Mouse (Mus musculus) left cerebral cortex, adult 11 months (tissue): ENCODE data around the gene Tnfsf13.
"Not testable (repeated sequence)": the region's sequence is repeated elsewhere in the genome, so short reads cannot be mapped to it uniquely, and the experiment has no call there.

Experiments
- DNase-seq: peaks from one replicate; pipeline ENCODE4 v3.0.0; 2022; ENCODE audit warnings: low spot score

Tnfsf13 gene

DNA sequence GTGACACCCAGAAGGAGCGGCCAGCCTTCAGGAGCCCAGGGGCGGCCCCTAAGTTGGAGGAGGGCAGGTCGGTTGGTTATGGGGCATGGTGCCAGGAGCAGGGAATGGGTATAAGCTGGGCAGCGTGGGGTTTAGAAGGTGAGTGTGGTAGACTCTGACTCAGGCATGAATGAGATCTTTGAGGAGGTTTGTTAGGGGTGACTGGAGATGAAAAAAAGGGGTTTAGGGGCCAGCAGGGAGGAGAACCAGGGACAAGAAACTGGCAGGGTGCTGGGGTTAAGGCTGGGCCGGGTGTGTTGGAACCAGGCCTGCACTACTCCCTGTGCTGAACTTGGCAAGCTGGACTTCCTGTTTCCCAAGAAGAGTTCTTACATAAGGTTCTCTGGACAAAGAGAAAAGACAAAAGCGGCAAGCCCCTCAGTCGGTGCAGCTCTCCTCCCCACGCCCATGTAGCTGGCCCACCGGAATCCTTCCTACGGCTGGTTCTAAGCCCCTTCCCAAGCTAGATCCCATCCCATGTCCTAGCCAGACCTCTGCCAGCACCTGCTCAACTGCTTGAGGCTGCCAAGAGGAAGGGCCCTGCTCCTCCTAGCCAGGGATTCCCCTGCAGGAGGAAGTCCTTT is at the start of gene Tnfsf13:
Gene Tnfsf13 (minus strand): TSS at position 259 of the 623 bp plus-strand sequence.
- no peak for DNase-seq

DNA sequence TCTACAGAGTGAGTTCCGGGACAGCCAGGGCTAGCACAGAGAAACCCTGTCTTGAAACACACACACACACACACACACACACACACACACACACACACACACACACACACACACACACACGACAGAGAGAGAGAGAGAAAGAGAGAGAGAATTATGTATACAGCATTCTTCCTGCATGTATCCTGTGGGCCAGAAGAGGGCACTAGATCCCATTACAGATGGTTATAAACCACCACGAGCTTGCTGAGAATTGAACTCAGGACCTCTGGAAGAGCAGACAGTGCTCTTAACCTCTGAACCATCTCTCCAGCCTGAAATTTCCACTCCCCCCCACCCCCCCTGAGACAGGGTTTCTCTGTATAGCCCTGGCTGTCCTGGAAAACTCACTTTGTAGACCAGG is 45.8 kb upstream of the Tnfsf13 start:
- not testable (repeated sequence) for DNase-seq

GRCm38 (mm10) chr11:69729063-69729462 is 43.5 kb upstream of the Tnfsf13 start:
- DNase-seq = no peak

GRCm38 (mm10) chr11:69725951-69726350 is 40.4 kb upstream of the Tnfsf13 start:
- DNase-seq = no peak

DNA sequence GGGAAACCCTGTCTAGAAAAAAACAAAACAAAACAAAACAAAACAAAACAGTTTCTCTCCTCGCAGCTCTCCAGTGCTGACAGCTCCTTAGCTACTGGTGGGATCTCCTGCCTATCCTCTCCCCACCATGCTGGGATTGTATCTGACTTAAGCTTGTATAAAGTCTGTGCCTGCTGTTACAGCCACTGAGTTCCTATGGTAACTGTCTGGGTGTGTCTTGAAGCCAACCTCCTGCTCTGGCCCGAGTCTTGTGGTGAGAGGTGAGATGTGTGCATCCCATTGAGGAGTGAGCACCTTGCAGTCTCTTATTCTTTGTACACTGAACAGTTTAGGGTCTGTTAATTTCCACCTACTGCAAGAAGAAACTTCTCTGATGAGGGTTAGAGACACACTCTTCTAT is 37.5 kb upstream of the Tnfsf13 start:
- DNase-seq = no peak

GRCm38 (mm10) chr11:69720852-69721251 is 35.3 kb upstream of the Tnfsf13 start:
- DNase-seq = no peak

- DNase-seq = no peak
Observed at GRCm38 (mm10) chr11:69719423-69719822, 33.8 kb upstream of the Tnfsf13 start.

DNA sequence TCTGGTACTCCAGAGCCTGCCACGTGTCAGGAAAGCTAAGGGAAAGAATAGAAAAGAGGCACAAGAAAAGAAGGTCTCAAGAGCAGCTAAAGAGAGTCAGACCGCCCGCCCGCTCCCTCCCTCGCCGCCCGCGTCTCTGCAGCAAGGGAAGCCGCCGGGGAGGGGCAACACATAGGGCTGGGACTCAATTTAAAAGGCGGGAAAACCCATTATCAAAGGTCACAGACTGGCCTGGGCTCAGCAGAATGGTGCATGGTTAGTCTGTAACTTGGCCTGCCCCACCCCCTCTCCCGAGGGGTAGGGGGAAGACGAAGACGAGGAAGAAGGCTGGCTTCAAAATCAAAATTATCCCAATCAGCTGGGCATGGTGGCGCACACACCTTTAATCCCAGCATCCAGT is 33.1 kb upstream of the Tnfsf13 start:
- DNase-seq = no peak

DNA sequence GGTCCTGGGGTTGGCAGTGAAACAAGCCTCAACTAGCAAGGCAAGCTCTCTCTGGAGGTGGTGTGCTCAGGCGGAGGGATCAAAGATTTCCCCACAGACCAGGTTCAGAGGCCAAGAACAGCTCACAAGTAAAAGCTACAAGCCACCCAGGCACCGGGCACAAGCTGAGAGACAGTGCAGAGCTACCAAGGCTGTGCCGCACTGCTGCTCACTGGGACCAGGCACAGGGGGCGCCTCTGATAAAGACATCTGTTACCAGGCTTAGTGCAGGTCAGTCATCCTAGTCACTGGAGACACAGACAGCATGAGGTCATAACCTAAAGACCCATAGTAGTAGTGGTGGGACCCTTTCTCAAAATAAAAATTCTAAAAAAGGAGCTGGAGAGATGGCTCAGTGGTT is 31.4 kb upstream of the Tnfsf13 start:
- DNase-seq = no peak

DNA sequence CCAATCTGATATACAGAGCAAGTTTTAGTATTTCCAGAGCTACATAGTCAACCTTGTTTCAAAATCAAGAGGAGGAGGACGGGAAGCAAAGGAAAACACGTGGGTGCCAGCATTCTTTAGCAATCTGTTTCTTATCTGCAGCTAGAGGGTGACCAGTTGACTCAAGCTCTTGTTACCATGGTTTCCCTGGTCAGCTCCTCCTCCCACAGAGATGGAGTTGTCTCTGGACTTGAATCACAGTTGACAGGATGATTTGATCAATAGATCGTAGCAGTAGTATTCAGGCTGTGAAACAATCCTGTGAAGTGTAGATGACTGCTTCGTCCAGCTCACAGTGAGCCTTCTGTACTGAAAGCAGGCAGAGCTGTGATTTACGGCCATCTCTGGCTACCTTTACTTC is 30.3 kb upstream of the Tnfsf13 start:
- no peak for DNase-seq

- no peak for DNase-seq
Observed at GRCm38 (mm10) chr11:69715482-69715881, 29.9 kb upstream of the Tnfsf13 start.

GRCm38 (mm10) chr11:69714636-69715329 is 29.2 kb upstream of the Tnfsf13 start:
- DNase-seq = no peak

- DNase-seq = no peak
Observed at GRCm38 (mm10) chr11:69712954-69713672, 27.5 kb upstream of the Tnfsf13 start.

- DNase-seq = no peak
Observed at GRCm38 (mm10) chr11:69711082-69711481, 25.5 kb upstream of the Tnfsf13 start.

GRCm38 (mm10) chr11:69710470-69710869 is 24.9 kb upstream of the Tnfsf13 start:
- DNase-seq = no peak

DNA sequence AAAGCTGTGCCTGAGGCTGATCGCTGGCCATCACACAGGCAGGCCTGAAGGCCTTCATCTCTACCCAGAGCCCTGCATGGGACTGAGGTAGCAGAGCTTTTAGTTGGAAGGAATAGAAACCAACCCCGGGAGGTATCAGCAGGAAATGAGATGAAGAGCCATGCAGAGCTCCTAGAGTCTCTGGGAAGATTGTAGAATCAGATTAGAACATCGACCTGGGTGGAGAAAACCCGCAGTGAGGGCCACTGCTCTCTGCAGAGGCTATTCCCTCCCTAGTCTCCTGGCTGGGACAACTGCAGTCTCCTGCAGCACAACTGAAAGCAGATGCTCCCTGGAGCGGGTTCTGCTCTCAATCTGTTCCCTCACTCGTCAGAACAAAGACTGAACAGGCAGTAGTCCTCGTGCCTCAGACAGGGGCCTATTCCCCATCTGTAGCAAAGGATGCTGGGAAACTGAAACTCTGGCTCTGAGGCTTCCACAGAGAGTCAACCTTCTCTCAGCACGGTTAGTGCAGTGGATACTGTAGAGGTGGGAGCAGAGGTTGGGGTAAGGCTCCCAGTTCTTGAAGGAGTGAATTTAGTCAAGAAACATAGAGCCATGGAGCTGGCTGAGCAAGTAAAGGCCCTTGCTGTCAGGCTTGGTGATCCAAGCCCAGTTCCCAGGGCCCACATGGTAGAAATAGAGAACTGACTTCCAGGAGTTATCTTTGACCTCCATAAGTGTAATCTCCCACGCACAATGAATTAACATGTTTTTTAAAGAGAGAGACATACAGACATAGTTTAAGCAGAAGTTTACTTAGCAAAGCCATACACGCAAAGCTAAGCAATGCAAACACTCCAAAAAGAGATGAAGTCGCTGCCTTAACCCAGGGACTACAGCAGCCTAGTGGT is 24.2 kb upstream of the Tnfsf13 start:
- DNase-seq = no peak

DNA sequence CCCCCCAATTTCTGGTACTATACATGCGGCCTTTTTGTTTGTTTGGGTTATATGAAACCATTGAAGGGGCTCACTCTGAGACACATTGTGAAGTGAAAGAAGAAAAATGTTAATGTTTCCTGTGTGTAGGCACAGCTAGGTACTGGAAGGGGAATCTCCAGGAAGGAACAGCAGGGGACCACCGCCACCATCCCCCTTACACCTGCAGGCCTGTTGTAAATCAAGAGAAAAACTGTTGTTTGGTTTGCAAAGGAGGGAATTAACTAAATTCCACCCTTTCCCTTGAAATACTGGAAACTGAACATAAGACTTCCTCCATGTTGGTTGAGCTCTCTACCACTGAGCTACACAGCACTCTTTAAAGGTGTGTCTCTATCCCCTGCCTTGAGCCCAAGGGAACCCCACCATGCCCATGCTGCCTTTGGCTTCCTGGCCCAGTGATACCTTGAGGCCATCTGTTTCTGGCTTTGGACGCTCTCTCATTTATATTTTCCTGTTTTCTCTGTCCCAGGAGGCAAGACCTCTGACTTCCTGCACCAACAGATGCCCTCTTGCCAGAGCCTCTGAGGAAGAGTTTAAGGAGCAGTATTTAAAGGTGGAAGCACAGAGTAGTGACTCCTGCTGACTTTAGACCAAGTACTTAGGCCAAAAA is 23.2 kb upstream of the Tnfsf13 start:
- DNase-seq = no peak

DNA sequence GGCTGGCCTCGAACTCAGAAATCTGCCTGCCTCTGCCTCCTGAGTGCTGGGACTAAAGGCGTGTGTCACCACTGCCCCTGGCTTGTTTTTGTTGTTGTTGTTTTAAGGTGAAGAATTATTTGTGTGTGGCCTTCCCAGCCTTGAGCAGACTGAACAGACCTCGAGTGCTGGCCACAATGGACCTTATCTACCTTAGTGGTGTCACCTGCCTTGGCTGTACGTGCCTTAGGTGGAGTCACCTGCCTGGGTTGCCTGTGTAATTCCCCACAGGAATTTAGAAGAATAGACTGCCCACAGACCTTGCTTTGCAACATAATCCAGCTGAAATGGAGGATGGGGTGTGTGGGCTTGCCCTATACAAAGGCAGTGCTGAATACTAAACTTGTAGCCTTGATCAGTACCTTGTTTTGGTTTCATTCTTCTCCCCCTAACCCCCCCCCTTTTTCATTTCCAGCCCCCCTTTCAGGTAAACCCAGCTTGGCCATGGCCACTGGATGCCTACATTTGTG is 22.3 kb upstream of the Tnfsf13 start:
- no peak for DNase-seq

DNA sequence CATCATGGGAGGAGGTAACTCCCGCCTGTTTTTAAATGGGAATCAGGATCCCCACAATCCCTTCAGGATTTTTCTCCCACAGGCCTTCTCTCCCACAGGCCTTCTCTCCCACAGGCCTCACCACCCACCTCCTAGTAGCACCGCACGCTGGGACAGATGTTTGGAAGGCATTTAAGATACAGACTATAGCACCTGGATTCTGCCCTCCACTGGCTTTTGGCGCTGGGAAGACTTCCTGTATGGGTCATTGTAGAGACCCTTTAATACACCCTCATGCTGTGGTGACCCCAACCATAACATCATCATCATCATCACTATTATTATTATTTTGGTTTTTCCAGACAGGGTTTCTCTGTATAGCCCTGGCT is 21.9 kb upstream of the Tnfsf13 start:
- DNase-seq = no peak

GRCm38 (mm10) chr11:69706775-69707479 is 21.3 kb upstream of the Tnfsf13 start:
- DNase-seq = no peak

DNA sequence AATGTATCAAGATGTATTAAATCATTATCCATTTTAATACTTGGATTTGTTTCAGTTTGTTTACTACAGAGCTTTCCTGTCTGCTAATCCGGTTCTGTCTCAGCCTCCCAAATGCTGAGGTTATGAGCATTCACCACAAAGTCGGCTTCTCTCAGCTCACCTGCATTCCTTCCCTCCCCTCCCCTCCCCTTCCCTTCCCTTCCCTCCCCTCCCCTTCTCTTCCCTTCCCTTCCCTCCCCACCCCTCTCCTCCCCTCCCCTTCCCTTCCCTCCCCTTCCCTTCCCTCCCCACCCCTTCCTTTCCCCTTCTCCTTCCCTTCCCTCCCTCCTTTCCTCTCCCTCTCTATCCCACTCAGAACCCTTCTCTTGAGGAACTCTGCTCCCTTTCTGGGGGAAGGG is 19.0 kb upstream of the Tnfsf13 start:
- no peak for DNase-seq
